Mouse (Mus musculus) kidney, postnatal 14 days (tissue): Measurements from ENCODE around the gene Smg8.
A peak's percentile ranks its signal among the peaks of the same experiment; 100 is the strongest.

Experiments used
- DNase-seq: peaks from one replicate; pipeline ENCODE4 v3.0.0; 2022; ENCODE audit warnings: mixed read lengths

Gene Smg8

GRCm38 (mm10) chr11:87043052-87043451 is 43.5 kb downstream of the Smg8 start:
- no peak for DNase-seq

GRCm38 (mm10) chr11:87039307-87039963 is 47.1 kb downstream of the Smg8 start:
- peak; percentile 34 for DNase-seq

GRCm38 (mm10) chr11:87036180-87036579 is 50.4 kb downstream of the Smg8 start:
- DNase-seq, result no peak

GRCm38 (mm10) chr11:87028212-87028611 is 58.4 kb downstream of the Smg8 start:
- no peak for DNase-seq
